Mouse (Mus musculus) heart, embryonic 11.5 days (tissue): ENCODE results near the gene Rfx2. TPM values are rescaled to one million over a fixed set of nuclear protein-coding genes. Genes with fewer than 3 reads are reported as not detected.
A peak's percentile ranks its signal among the peaks of the same experiment; 100 is the strongest.

Source experiments
- ATAC-seq: fragments of 200-750 bp; cut with Nextera tagmentation; replicated peaks from 2 replicates; pipeline ENCODE4 v1.8.0; 2017; ENCODE audit warnings: moderate library complexity; ENCODE audit not compliant: insufficient number of reproducible peaks, low FRiP score, low TSS enrichment
- H3K27ac ChIP-seq: fragments of 300-500 bp; sonication (generic); 2 replicates; pipeline ENCODE4 v1.5.1; 2014; ENCODE audit warnings: mild to moderate bottlenecking, low read depth, low read length
- H3K27me3 ChIP-seq: fragments of 300-500 bp; sonication (generic); 2 replicates; pipeline ENCODE4 v1.6.1; 2014; ENCODE audit warnings: mild to moderate bottlenecking, low read length, mixed read lengths; ENCODE audit not compliant: control insufficient read depth, insufficient read depth
- H3K36me3 ChIP-seq: fragments of 300-500 bp; sonication (generic); 2 replicates; pipeline ENCODE4 v1.6.1; 2014; ENCODE audit warnings: mild to moderate bottlenecking, low read length, moderate library complexity, mixed read lengths; ENCODE audit not compliant: control insufficient read depth, insufficient read depth
- H3K4me1 ChIP-seq: fragments of 300-500 bp; sonication (generic); 2 replicates; pipeline ENCODE4 v1.6.1; 2014; ENCODE audit warnings: low read length; ENCODE audit not compliant: control insufficient read depth, insufficient read depth
- H3K4me2 ChIP-seq: fragments of 300-500 bp; sonication (generic); 2 replicates; pipeline ENCODE4 v1.6.1; 2014; ENCODE audit warnings: mild to moderate bottlenecking, moderate library complexity
- H3K4me3 ChIP-seq: fragments of 300-500 bp; sonication (generic); 2 replicates; pipeline ENCODE4 v1.5.1; 2014; ENCODE audit warnings: low read depth, low read length
- H3K9ac ChIP-seq: fragments of 300-500 bp; sonication (generic); 2 replicates; pipeline ENCODE4 v1.6.1; 2014; ENCODE audit warnings: mild to moderate bottlenecking, low read depth, low read length, moderate library complexity
- H3K9me3 ChIP-seq: fragments of 300-500 bp; sonication (generic); replicated peaks from 2 replicates; pipeline ENCODE4 v1.6.1; 2016; ENCODE audit warnings: low read length; ENCODE audit not compliant: control insufficient read depth
- WGBS: fragments of 180-500 bp; shearing (Covaris S2); extraction: QIAGEN DNeasy Blood & Tissue Kit; methylation state at CpG from one replicate; pipeline ENCODE4 v1.1.7; 2014; ENCODE audit not compliant: insufficient replicate concordance; 5-methylcytosine and 5-hydroxymethylcytosine counted together
- polyA plus RNA-seq: library from polyadenylated mRNA; unstranded; fragments of >200 nt; fragmentation: Nextera tagmentation; extraction: Ambion mirVana; gene quantifications from 2 replicates; pipeline ENCODE4 v1.2.1, GENCODE M21; 2014

Gene Rfx2
- polyA plus RNA-seq, 1 experiment from 2014 or later: 3.3 TPM

GRCm38 (mm10) chr17:56728117-56728516, 102.7 kb downstream of the Rfx2 start:
- H3K36me3 ChIP-seq: 0 out of 2 replicates have a peak, but pooled peaks cover 5% of the 10 kb centered on the region
- H3K9ac ChIP-seq: peak overlapping the region; percentile 59
- peak overlapping the region; percentile 12; the same call in 1 of the 2 replicates for H3K4me3 ChIP-seq
- H3K4me2 ChIP-seq: peak overlapping the region; percentile 50
- 14% methylated on average over 12 of the region's 12 CpGs for WGBS
- peaks cover 4% of the 10 kb centered on the region; the same call in 1 of the 2 replicates for H3K27me3 ChIP-seq
- no peaks in the 10 kb centered on the region for H3K9me3 ChIP-seq
- ATAC-seq: 0 out of 2 replicates have a peak, but pooled peaks have one; percentile 14
- H3K27ac ChIP-seq: no peak overlapping the region
- H3K4me1 ChIP-seq: peaks cover 20% of the 10 kb centered on the region

- H3K9ac ChIP-seq: 0 out of 2 replicates have a peak overlapping the region, but pooled peaks have one; percentile 59
- H3K4me1 ChIP-seq: peaks cover 20% of the 10 kb centered on the region
- ATAC-seq: no peak
- peaks cover 4% of the 10 kb centered on the region; the same call in 1 of the 2 replicates for H3K27me3 ChIP-seq
- peak overlapping the region; percentile 50 for H3K4me2 ChIP-seq
- 12% methylated on average over 12 of the region's 12 CpGs for WGBS
- H3K9me3 ChIP-seq: no peaks in the 10 kb centered on the region
- H3K27ac ChIP-seq: no peak overlapping the region
- H3K36me3 ChIP-seq: peaks cover 6% of the 10 kb centered on the region; the same call in 1 of the 2 replicates
- peak overlapping the region; percentile 12; the same call in 1 of the 2 replicates for H3K4me3 ChIP-seq
These were observed 103.2 kb downstream of the Rfx2 start for GRCm38 (mm10) chr17:56727659-56728058.

GRCm38 (mm10) chr17:56727029-56727649, 103.7 kb downstream of the Rfx2 start:
- 8% methylated on average over 7 of the region's 7 CpGs for WGBS
- Histone ChIP-seq H3K36me3 (peaks cover 8% of the 10 kb centered on the region; the same call in 1 of the 2 replicates), H3K4me3 (no peak overlapping the region), H3K4me1 (peaks cover 20% of the 10 kb centered on the region), H3K4me2 (peak overlapping the region; percentile 50), H3K27ac (no peak overlapping the region), H3K9me3 (no peaks in the 10 kb centered on the region), H3K27me3 (peaks cover 4% of the 10 kb centered on the region; the same call in 1 of the 2 replicates), H3K9ac (0 out of 2 replicates have a peak overlapping the region, but pooled peaks have one; percentile 2)
- ATAC-seq: no peak

Other genes starting within 250 kb of the Rfx2 start
- gene Safb2, start 246.4 kb downstream of the Rfx2 start, polyA plus RNA-seq: 47.7 and 48.0 TPM in 2 replicates
- 65.9 and 77.3 TPM in 2 replicates for gene Safb, start 246.2 kb downstream of the Rfx2 start, polyA plus RNA-seq
- 284 and 290 TPM in 2 replicates for gene 2410015M20Rik, start 221.2 kb downstream of the Rfx2 start, polyA plus RNA-seq
- gene Rpl36, start 217.6 kb downstream of the Rfx2 start, polyA plus RNA-seq: 1,303 and 1,414 TPM in 2 replicates
- 54.1 and 62.2 TPM in 2 replicates for gene Lonp1, start 204.1 kb downstream of the Rfx2 start, polyA plus RNA-seq
- gene Catsperd, start 202.9 kb downstream of the Rfx2 start, polyA plus RNA-seq: 0.20 and 0.42 TPM in 2 replicates
- 65.9 and 66.2 TPM in 2 replicates for gene Ranbp3, start 157.7 kb downstream of the Rfx2 start, polyA plus RNA-seq
- gene Ndufa11, start 113.2 kb downstream of the Rfx2 start, polyA plus RNA-seq: 651 and 677 TPM in 2 replicates
- gene Vmac, start 113.0 kb downstream of the Rfx2 start, polyA plus RNA-seq: 11.9 and 13.4 TPM in 2 replicates
- 4.6 and 5.2 TPM in 2 replicates for gene Nrtn, start 73.5 kb downstream of the Rfx2 start, polyA plus RNA-seq
- 28.4 and 32.1 TPM in 2 replicates for gene Dus3l, start 66.3 kb downstream of the Rfx2 start, polyA plus RNA-seq
- 0.97 and 1.0 TPM in 2 replicates for gene Prr22, start 60.8 kb downstream of the Rfx2 start, polyA plus RNA-seq
- not detected in 2 replicates for gene Acsbg2, start 43.4 kb upstream of the Rfx2 start, polyA plus RNA-seq
- gene 1700061G19Rik, start 44.5 kb upstream of the Rfx2 start, polyA plus RNA-seq: 0.26 and 0.44 TPM in 2 replicates
- gene Mllt1, start 104.4 kb upstream of the Rfx2 start, polyA plus RNA-seq: 14.2 and 20.1 TPM in 2 replicates
- not detected in 2 replicates for gene Acer1, start 151.1 kb upstream of the Rfx2 start, polyA plus RNA-seq
- gene Clpp, start 159.3 kb upstream of the Rfx2 start, polyA plus RNA-seq: 124 and 130 TPM in 2 replicates
- 49.4 and 50.8 TPM in 2 replicates for gene Alkbh7, start 166.3 kb upstream of the Rfx2 start, polyA plus RNA-seq
- gene Pspn, start 169.0 kb upstream of the Rfx2 start, polyA plus RNA-seq: 0.50 and 0.72 TPM in 2 replicates
- gene Gtf2f1, start 180.3 kb upstream of the Rfx2 start, polyA plus RNA-seq: 40.0 and 41.3 TPM in 2 replicates
- gene Gm17949, start 180.5 kb upstream of the Rfx2 start, polyA plus RNA-seq: 0.17 and 0.18 TPM in 2 replicates
- gene Khsrp, start 200.5 kb upstream of the Rfx2 start, polyA plus RNA-seq: 28.8 and 33.5 TPM in 2 replicates
- not detected in 2 replicates for gene Slc25a41, start 210.6 kb upstream of the Rfx2 start, polyA plus RNA-seq
- gene Crb3, start 228.1 kb upstream of the Rfx2 start, polyA plus RNA-seq: 0.31 and 0.72 TPM in 2 replicates
- gene Slc25a23, start 228.8 kb upstream of the Rfx2 start, polyA plus RNA-seq: 11.6 and 13.3 TPM in 2 replicates
- 0.49 and 0.58 TPM in 2 replicates for gene Dennd1c, start 247.5 kb upstream of the Rfx2 start, polyA plus RNA-seq